Mouse (Mus musculus) 416B (cell line): ENCODE results near the gene Gm6592.
"Not testable (repeated sequence)": the region's sequence is repeated elsewhere in the genome, so short reads cannot be mapped to it uniquely, and the experiment has no call there.

Experiments used
- DNase-seq: peaks from one replicate; pipeline ENCODE4 v3.0.0; 2011; ENCODE audit warnings: low read depth

Gm6592 gene

DNA sequence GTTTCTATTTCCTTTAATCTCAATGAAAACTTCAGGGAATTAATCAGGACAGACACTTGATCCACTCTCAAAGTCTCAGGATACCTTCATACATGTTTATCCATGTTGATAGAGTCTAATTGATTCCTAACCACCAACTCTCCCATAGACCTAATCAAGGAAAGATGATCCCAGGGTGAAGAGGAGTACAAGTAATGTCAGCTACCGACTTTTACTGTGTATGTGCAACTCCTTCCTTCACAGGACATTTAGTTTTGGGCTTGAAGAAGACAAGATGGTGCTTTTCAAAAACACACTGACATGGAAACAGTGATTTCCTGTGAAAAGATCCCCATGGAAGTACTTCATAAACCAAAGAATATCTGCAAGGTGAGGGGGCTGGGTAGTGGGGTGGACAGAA lies at the start of gene Gm6592:
Gene Gm6592 (plus strand): TSS at position 301 of the 400 bp plus-strand sequence.
- DNase-seq, result no peak

- not testable (repeated sequence) for DNase-seq
Measured at GRCm38 (mm10) chrX:8803391-8803790, 40.4 kb upstream of the Gm6592 start, which contains the start of gene Ssxb5. Ssxb5 (plus strand) TSS chrX:8803691.

DNA sequence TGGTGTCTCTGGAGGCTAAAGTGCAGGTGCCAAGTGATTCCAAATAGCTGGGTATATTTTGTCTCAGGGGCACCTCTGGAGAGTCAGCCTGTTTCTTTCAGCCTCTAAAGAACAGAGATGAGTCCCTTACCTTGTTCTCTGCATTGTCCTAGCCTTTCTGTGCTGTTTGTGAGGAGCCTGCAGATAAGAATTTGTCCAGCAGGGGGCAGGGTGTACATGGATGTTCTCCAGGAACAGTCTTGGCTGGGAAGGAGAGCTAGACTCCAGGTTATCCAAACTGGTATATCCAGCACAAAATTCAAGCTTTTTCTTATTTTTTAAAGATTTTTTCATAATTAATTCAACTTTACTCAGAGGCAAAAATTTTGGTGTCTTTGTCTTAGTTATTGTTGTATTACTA lies 11.8 kb upstream of the Gm6592 start:
- DNase-seq, result peak; percentile 5

- no peak for DNase-seq
Measured at GRCm38 (mm10) chrX:8852486-8852885, 8.7 kb downstream of the Gm6592 start.

GRCm38 (mm10) chrX:8864331-8864730 lies 20.5 kb downstream of the Gm6592 start:
- peak; percentile 63 for DNase-seq

- not testable (repeated sequence) for DNase-seq
Measured at GRCm38 (mm10) chrX:8873953-8874352, 30.2 kb downstream of the Gm6592 start, which contains the start of gene Gm5751. Gm5751 (plus strand) TSS chrX:8874253.

GRCm38 (mm10) chrX:8884336-8884735 lies 40.5 kb downstream of the Gm6592 start:
- DNase-seq, result no peak

DNA sequence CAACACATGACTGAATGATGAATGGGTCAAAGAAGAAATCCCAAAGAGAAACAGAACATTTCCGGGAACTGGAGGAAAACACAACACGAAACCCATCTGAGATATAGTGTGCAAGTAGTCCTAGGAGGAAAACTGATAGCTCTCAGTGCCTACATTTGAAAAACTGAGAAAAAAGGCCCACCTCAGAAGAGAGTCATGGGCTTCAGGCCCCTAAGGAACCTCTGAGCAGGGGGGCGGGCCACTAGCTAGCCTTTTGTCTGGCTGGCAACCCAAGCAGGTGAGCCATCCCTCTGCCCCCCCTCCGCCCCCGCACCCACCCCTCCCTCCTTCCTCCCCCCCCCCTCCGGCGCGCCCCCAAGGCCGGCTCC lies 48.2 kb downstream of the Gm6592 start:
- no peak for DNase-seq

GRCm38 (mm10) chrX:8892343-8893155 lies 48.8 kb downstream of the Gm6592 start, which contains the start of gene B630019K06Rik:
B630019K06Rik (plus strand) TSS chrX:8892382.
- no peak for DNase-seq

- DNase-seq, result no peak
Measured at GRCm38 (mm10) chrX:8893182-8893651, 49.4 kb downstream of the Gm6592 start.
